Mouse (Mus musculus) heart, embryonic 16.5 days (tissue): ENCODE measurements at regions not wholly inside any gene's neighbourhood (a gene's known extent, or its start where the extent isn't known, plus 50 kb on each side); places are given as distances from the start of the nearest gene placed in this dataset.
A peak's percentile ranks its signal among the peaks of the same experiment; 100 is the strongest.

ENCODE experiments used
- ATAC-seq: fragments of 200-750 bp; cut with Nextera tagmentation; replicated peaks from 2 replicates; pipeline ENCODE4 v1.8.0; 2017; ENCODE audit warnings: moderate number of reproducible peaks; ENCODE audit not compliant: insufficient read depth, low FRiP score; ENCODE audit errors: extremely low read depth
- H3K27ac ChIP-seq: fragments of 300-500 bp; sonication (generic); 2 replicates; pipeline ENCODE4 v1.5.1; 2014; ENCODE audit warnings: mild to moderate bottlenecking, low read length, control low read depth, moderate library complexity
- H3K27me3 ChIP-seq: fragments of 300-500 bp; sonication (generic); 2 replicates; pipeline ENCODE4 v1.6.1; 2014; ENCODE audit warnings: low read length, mixed read lengths; ENCODE audit not compliant: control insufficient read depth, insufficient read depth
- H3K36me3 ChIP-seq: fragments of 300-500 bp; sonication (generic); 2 replicates; pipeline ENCODE4 v1.6.1; 2014; ENCODE audit not compliant: control insufficient read depth, insufficient read depth
- H3K4me1 ChIP-seq: fragments of 300-500 bp; sonication (generic); 2 replicates; pipeline ENCODE4 v1.6.1; 2014; ENCODE audit warnings: low read length, mixed read lengths; ENCODE audit not compliant: control insufficient read depth, insufficient read depth
- H3K4me2 ChIP-seq: fragments of 300-500 bp; sonication (generic); 2 replicates; pipeline ENCODE4 v1.6.1; 2014; ENCODE audit warnings: low read depth, mild to moderate bottlenecking, control low read depth, low read length
- H3K4me3 ChIP-seq: fragments of 300-500 bp; sonication (generic); 2 replicates; pipeline ENCODE4 v1.5.1; 2014; ENCODE audit warnings: mild to moderate bottlenecking, control low read depth, low read length
- H3K9ac ChIP-seq: fragments of 300-500 bp; sonication (generic); 2 replicates; pipeline ENCODE4 v1.6.1; 2014; ENCODE audit warnings: low read length, control low read depth
- H3K9me3 ChIP-seq: fragments of 300-500 bp; sonication (generic); replicated peaks from 2 replicates; pipeline ENCODE4 v1.6.1; 2016; ENCODE audit warnings: low read length; ENCODE audit not compliant: control insufficient read depth
- WGBS: fragments of 180-500 bp; shearing (Covaris S2); extraction: QIAGEN DNeasy Blood & Tissue Kit; methylation state at CpG from one replicate; pipeline ENCODE4 v1.1.7; 2014; 5-methylcytosine and 5-hydroxymethylcytosine counted together

- no peak for ATAC-seq
- no peaks in the 10 kb centered on the region for H3K36me3 ChIP-seq
- peaks cover 12% of the 10 kb centered on the region for H3K4me1 ChIP-seq
- 82% methylated on average over 6 of the region's 6 CpGs for WGBS
- H3K9me3 ChIP-seq, result no peaks in the 10 kb centered on the region
- no peak overlapping the region for H3K9ac ChIP-seq
- H3K4me3 ChIP-seq, result no peak overlapping the region
- H3K4me2 ChIP-seq, result no peak overlapping the region
- no peaks in the 10 kb centered on the region for H3K27me3 ChIP-seq
- no peak overlapping the region for H3K27ac ChIP-seq
These were observed 60.0 kb upstream of the Msi2 start for GRCm38 (mm10) chr11:88778326-88778725.

- Histone ChIP-seq H3K27me3 (no peaks in the 10 kb centered on the region), H3K4me2 (no peak overlapping the region), H3K4me1 (peaks cover 14% of the 10 kb centered on the region), H3K27ac (peak overlapping the region; percentile 26), H3K4me3 (no peak overlapping the region), H3K9ac (no peak overlapping the region), H3K9me3 (no peaks in the 10 kb centered on the region), H3K36me3 (no peaks in the 10 kb centered on the region)
- 59% methylated on average over 4 of the region's 4 CpGs for WGBS
- ATAC-seq, result no peak
These were observed 56.2 kb upstream of the Msi2 start for GRCm38 (mm10) chr11:88774401-88774931.

GRCm38 (mm10) chr11:88773961-88774360, 55.6 kb upstream of the Msi2 start:
- ATAC-seq, result peak; percentile 58; the same call in 1 of the 2 replicates
- Histone ChIP-seq H3K36me3 (no peaks in the 10 kb centered on the region), H3K4me1 (peaks cover 14% of the 10 kb centered on the region), H3K9me3 (no peaks in the 10 kb centered on the region), H3K4me3 (no peak overlapping the region), H3K4me2 (no peak overlapping the region), H3K9ac (no peak overlapping the region), H3K27ac (peak overlapping the region; percentile 26), H3K27me3 (no peaks in the 10 kb centered on the region)
- WGBS, result 18% methylated on average over 6 of the region's 6 CpGs

GRCm38 (mm10) chr11:88770405-88770804, 52.1 kb upstream of the Msi2 start:
- Histone ChIP-seq H3K9me3 (no peaks in the 10 kb centered on the region), H3K27me3 (no peaks in the 10 kb centered on the region), H3K27ac (no peak overlapping the region), H3K4me1 (peaks cover 14% of the 10 kb centered on the region), H3K36me3 (no peaks in the 10 kb centered on the region), H3K4me2 (no peak overlapping the region), H3K4me3 (no peak overlapping the region), H3K9ac (no peak overlapping the region)
- ATAC-seq, result no peak
- 80% methylated on average over 7 of the region's 7 CpGs for WGBS
